Mouse (Mus musculus) liver, embryonic 14.5 days (tissue): Measurements from ENCODE around the gene Gprc5d. TPM values are rescaled to one million over a fixed set of nuclear protein-coding genes. Genes with fewer than 3 reads are reported as not detected.

Source experiments
- ATAC-seq: fragments of 200-750 bp; cut with Nextera tagmentation; 2 replicates; pipeline ENCODE4 v1.8.0; 2017; ENCODE audit warnings: moderate number of reproducible peaks, mild to moderate bottlenecking, moderate library complexity; ENCODE audit not compliant: insufficient read depth
- DNase-seq, 3 experiments: peaks; one replicate each; pipeline ENCODE4 v3.0.0-alpha.2; 2012 to 2013; ENCODE audit warnings: low read depth in 3 of 3, low spot score in 3 of 3
- H3K27ac ChIP-seq: fragments of 300-500 bp; sonication (generic); 2 replicates; pipeline ENCODE4 v1.5.1; 2014; ENCODE audit warnings: moderate library complexity, mild to moderate bottlenecking, control low read depth, inconsistent platforms
- H3K27me3 ChIP-seq: fragments of 300-500 bp; sonication (generic); 2 replicates; pipeline ENCODE4 v1.6.1; 2014; ENCODE audit warnings: mild to moderate bottlenecking, low read length, moderate library complexity; ENCODE audit not compliant: control insufficient read depth, insufficient read depth
- H3K36me3 ChIP-seq: fragments of 300-500 bp; sonication (generic); replicated peaks from 2 replicates; pipeline ENCODE4 v1.6.1; 2014; ENCODE audit warnings: low read depth; ENCODE audit not compliant: control insufficient read depth, insufficient read depth
- H3K4me1 ChIP-seq, 2 experiments: fragments of 200-500 bp in 1 of 2; fragments of 300-500 bp in 1 of 2; sonication (generic) in 1 of 2; replicated peaks; 2 replicates each; pipeline ENCODE4 v1.6.1; 2012 to 2014; ENCODE audit warnings: antibody characterized with exemption in 1 of 2, inconsistent platforms in 1 of 2, low read length in 1 of 2; ENCODE audit not compliant: control insufficient read depth in 2 of 2, insufficient read depth in 2 of 2
- H3K4me2 ChIP-seq: fragments of 300-500 bp; sonication (generic); 2 replicates; pipeline ENCODE4 v1.6.1; 2014; ENCODE audit warnings: low read depth, mild to moderate bottlenecking, control low read depth, moderate library complexity
- H3K4me3 ChIP-seq, 2 experiments: fragments of 200-500 bp in 1 of 2; fragments of 300-500 bp in 1 of 2; sonication (generic) in 1 of 2; 2 replicates each; pipeline ENCODE4 v1.5.1; 2012 to 2014; ENCODE audit warnings: low read depth in 2 of 2, low read length in 2 of 2, mild to moderate bottlenecking in 2 of 2, control low read depth in 1 of 2, inconsistent platforms in 1 of 2, moderate library complexity in 1 of 2; ENCODE audit not compliant: insufficient read depth in 1 of 2
- H3K9ac ChIP-seq: fragments of 300-500 bp; sonication (generic); replicated peaks from 2 replicates; pipeline ENCODE4 v1.6.1; 2014; ENCODE audit warnings: mild to moderate bottlenecking, control low read depth, moderate library complexity
- H3K9me3 ChIP-seq: fragments of 300-500 bp; sonication (generic); 2 replicates; pipeline ENCODE4 v1.6.1; 2016; ENCODE audit warnings: low read length, mixed read lengths; ENCODE audit not compliant: control insufficient read depth
- CTCF ChIP-seq: IDR thresholded peaks from 2 replicates; pipeline ENCODE4 v1.5.1; 2016; ENCODE audit warnings: antibody characterized with exemption, low read depth, control low read depth
- EP300 ChIP-seq: IDR thresholded peaks from 2 replicates; pipeline ENCODE4 v1.6.1; 2016; ENCODE audit warnings: antibody characterized with exemption, low read depth
- WGBS: fragments of 180-500 bp; shearing (Covaris S2); extraction: QIAGEN DNeasy Blood & Tissue Kit; methylation state at CpG from one replicate; pipeline ENCODE4 v1.1.7; 2014; ENCODE audit not compliant: insufficient replicate concordance; 5-methylcytosine and 5-hydroxymethylcytosine counted together
- polyA plus RNA-seq, 2 experiments: library from polyadenylated mRNA; depleted of rRNA in 1 of 2; stranded (reverse) in 1 of 2; unstranded in 1 of 2; fragments of >200 nt; fragmentation: Nextera tagmentation in 1 of 2; extraction: Ambion mirVana in 1 of 2; gene quantifications; 2 replicates each; pipeline versions ENCODE4 v1.2.1 to v1.2.3; 2012 to 2014

Gene Gprc5d
- polyA plus RNA-seq, 2 experiments: 0.28 TPM; not detected in 1

GRCm38 (mm10) chr6:135090661-135091060, 27.4 kb downstream of the Gprc5d start:
- Histone ChIP-seq H3K36me3 (no peaks in the 10 kb centered on the region), H3K9me3 (no peaks in the 10 kb centered on the region), H3K9ac (no peak overlapping the region), H3K4me1 (no peaks in the 10 kb centered on the region), H3K4me3 (no peak overlapping the region), H3K4me2 (no peak overlapping the region), H3K27ac (no peak overlapping the region), H3K27me3 (no peaks in the 10 kb centered on the region)
- TF ChIP-seq EP300: no peak
- no peak for TF ChIP-seq CTCF
- ATAC-seq: no peak
- 76% methylated on average over 4 of the region's 4 CpGs for WGBS
- DNase-seq: no peak

GRCm38 (mm10) chr6:135089786-135090185, 28.3 kb downstream of the Gprc5d start:
- H3K36me3 ChIP-seq: no peaks in the 10 kb centered on the region
- H3K27me3 ChIP-seq: no peaks in the 10 kb centered on the region
- no peak overlapping the region for H3K9ac ChIP-seq
- no peak for TF ChIP-seq CTCF
- TF ChIP-seq EP300: no peak
- H3K27ac ChIP-seq: no peak overlapping the region
- DNase-seq (no peak), ATAC-seq (no peak)
- no peaks in the 10 kb centered on the region for H3K4me1 ChIP-seq
- no peak overlapping the region for H3K4me2 ChIP-seq
- no peaks in the 10 kb centered on the region for H3K9me3 ChIP-seq
- 30% methylated on average over 8 of the region's 8 CpGs for WGBS
- no peak overlapping the region for H3K4me3 ChIP-seq

GRCm38 (mm10) chr6:135087721-135088451, 30.2 kb downstream of the Gprc5d start:
- no peak overlapping the region for H3K9ac ChIP-seq
- WGBS: 17% methylated on average over 19 of the region's 19 CpGs
- H3K4me3 ChIP-seq: no peak overlapping the region
- peak overlapping the region; percentile 6; the same call in 1 of the 2 replicates for H3K4me2 ChIP-seq
- ATAC-seq (no peak), DNase-seq (peak; percentile 45 to 53 (median 50))
- no peak overlapping the region for H3K27ac ChIP-seq
- TF ChIP-seq CTCF (peak; percentile 89), EP300 (no peak)
- H3K27me3 ChIP-seq: no peaks in the 10 kb centered on the region
- no peaks in the 10 kb centered on the region for H3K36me3 ChIP-seq
- H3K4me1 ChIP-seq: no peaks in the 10 kb centered on the region
- no peaks in the 10 kb centered on the region for H3K9me3 ChIP-seq

GRCm38 (mm10) chr6:135085703-135086102, 32.4 kb downstream of the Gprc5d start:
- Histone ChIP-seq H3K9ac (no peak overlapping the region), H3K9me3 (no peaks in the 10 kb centered on the region), H3K4me1 (no peaks in the 10 kb centered on the region), H3K4me2 (no peak overlapping the region), H3K27me3 (no peaks in the 10 kb centered on the region), H3K4me3 (no peak overlapping the region), H3K36me3 (no peaks in the 10 kb centered on the region), H3K27ac (no peak overlapping the region)
- WGBS: 55% methylated on average over 1 of the region's 1 CpGs
- DNase-seq (no peak), ATAC-seq (no peak)
- no peak for TF ChIP-seq EP300
- no peak for TF ChIP-seq CTCF

- Histone ChIP-seq H3K27me3 (no peaks in the 10 kb centered on the region), H3K27ac (no peak overlapping the region), H3K9ac (no peak overlapping the region), H3K4me2 (no peak overlapping the region), H3K4me1 (no peaks in the 10 kb centered on the region), H3K4me3 (no peak overlapping the region), H3K36me3 (no peaks in the 10 kb centered on the region), H3K9me3 (no peaks in the 10 kb centered on the region)
- WGBS: 57% methylated on average over 10 of the region's 10 CpGs
- ATAC-seq: no peak
- TF ChIP-seq CTCF: no peak
- TF ChIP-seq EP300: no peak
- DNase-seq: no peak
Observed at GRCm38 (mm10) chr6:135083991-135084502, 34.0 kb downstream of the Gprc5d start.
